Mouse (Mus musculus): Measurements from ENCODE around the gene Fbxo36. TPM values are rescaled to one million over a fixed set of nuclear protein-coding genes. Genes with fewer than 3 reads are reported as not detected.

The Fbxo36 gene
- polyA plus RNA-seq, 1 experiment from 2014 or later: 9.1 TPM

DNA sequence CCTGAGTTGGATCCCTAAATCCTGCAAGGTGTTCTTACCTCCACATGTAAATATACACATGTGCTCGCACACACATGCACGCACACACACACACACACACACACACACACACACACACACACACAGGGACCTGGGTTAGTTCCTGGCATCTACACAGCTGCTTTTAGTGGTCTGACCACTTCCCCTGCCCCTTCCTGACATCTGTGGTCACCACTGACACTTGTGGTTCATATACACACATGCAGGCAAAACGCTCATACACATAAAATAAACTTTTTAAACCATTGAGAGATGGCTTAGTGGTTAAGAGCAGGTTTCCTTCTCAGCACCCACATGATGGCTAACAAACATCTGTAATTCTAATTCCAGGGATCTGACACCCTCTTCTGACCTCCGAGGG, 75.4 kb downstream of the Fbxo36 start:
- ATAC-seq (replicated peaks; ENCODE audit: insufficient number of reproducible peaks, low FRiP score, low TSS enrichment): no peak
- Histone ChIP-seq H3K9ac (ENCODE audit: low read depth, low read length) (no peak overlapping the region), H3K4me3 (ENCODE audit: low read depth, low read length) (no peak overlapping the region), H3K27ac (ENCODE audit: low read depth, low read length) (no peak overlapping the region), H3K27me3 (ENCODE audit: control insufficient read depth, insufficient read depth, low read length) (no peaks in the 10 kb centered on the region), H3K9me3 (replicated peaks; ENCODE audit: control insufficient read depth, low read length) (no peaks in the 10 kb centered on the region), H3K36me3 (ENCODE audit: control insufficient read depth, insufficient read depth, low read length) (no peaks in the 10 kb centered on the region), H3K4me2 (no peak overlapping the region), H3K4me1 (ENCODE audit: control insufficient read depth, insufficient read depth, low read length) (no peaks in the 10 kb centered on the region)
- 81% methylated on average over 4 of the region's 4 CpGs for WGBS (ENCODE audit: insufficient replicate concordance)

DNA sequence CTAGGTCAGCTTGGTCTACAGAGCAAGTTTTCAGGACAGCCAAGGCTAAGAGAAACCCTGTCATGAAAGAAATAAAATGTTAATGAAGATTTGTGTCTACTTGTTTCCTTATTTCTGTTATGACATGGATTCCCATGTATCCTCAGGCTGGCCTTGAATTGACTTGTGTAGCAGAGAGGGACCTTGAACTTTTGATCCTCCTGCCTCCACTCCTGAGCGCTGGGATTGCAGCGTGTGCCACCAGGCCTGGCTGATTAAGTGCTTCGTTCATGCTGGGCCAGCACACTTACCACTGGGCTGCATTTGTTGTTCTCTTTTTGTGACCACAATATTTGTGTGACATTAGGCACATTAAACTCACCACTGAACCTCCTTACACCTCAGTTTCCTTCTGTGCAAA, 79.2 kb downstream of the Fbxo36 start:
- H3K36me3 ChIP-seq (ENCODE audit: control insufficient read depth, insufficient read depth, low read length): no peaks in the 10 kb centered on the region
- no peak overlapping the region for H3K4me2 ChIP-seq
- H3K4me1 ChIP-seq (ENCODE audit: control insufficient read depth, insufficient read depth, low read length): no peaks in the 10 kb centered on the region
- 84% methylated on average over 3 of the region's 3 CpGs for WGBS (ENCODE audit: insufficient replicate concordance)
- H3K9me3 ChIP-seq (replicated peaks; ENCODE audit: control insufficient read depth, low read length): no peaks in the 10 kb centered on the region
- no peak for ATAC-seq (replicated peaks; ENCODE audit: insufficient number of reproducible peaks, low FRiP score, low TSS enrichment)
- H3K4me3 ChIP-seq (ENCODE audit: low read depth, low read length): no peak overlapping the region
- no peak overlapping the region for H3K9ac ChIP-seq (ENCODE audit: low read depth, low read length)
- H3K27ac ChIP-seq (ENCODE audit: low read depth, low read length): no peak overlapping the region
- H3K27me3 ChIP-seq (ENCODE audit: control insufficient read depth, insufficient read depth, low read length): no peaks in the 10 kb centered on the region

- Histone ChIP-seq H3K4me1 (ENCODE audit: control insufficient read depth, insufficient read depth, low read length) (no peaks in the 10 kb centered on the region), H3K4me3 (ENCODE audit: low read depth, low read length) (no peak overlapping the region), H3K4me2 (no peak overlapping the region), H3K9me3 (replicated peaks; ENCODE audit: control insufficient read depth, low read length) (no peaks in the 10 kb centered on the region), H3K27ac (ENCODE audit: low read depth, low read length) (no peak overlapping the region), H3K9ac (ENCODE audit: low read depth, low read length) (no peak overlapping the region), H3K36me3 (ENCODE audit: control insufficient read depth, insufficient read depth, low read length) (no peaks in the 10 kb centered on the region), H3K27me3 (ENCODE audit: control insufficient read depth, insufficient read depth, low read length) (no peaks in the 10 kb centered on the region)
- ATAC-seq (replicated peaks; ENCODE audit: insufficient number of reproducible peaks, low FRiP score, low TSS enrichment): no peak
- WGBS (ENCODE audit: insufficient replicate concordance): 65% methylated on average over 2 of the region's 2 CpGs
Measured at GRCm38 (mm10) chr1:84923432-84923831, 83.8 kb downstream of the Fbxo36 start.

GRCm38 (mm10) chr1:84924134-84924533, 84.5 kb downstream of the Fbxo36 start:
- Histone ChIP-seq H3K4me3 (ENCODE audit: low read depth, low read length) (no peak overlapping the region), H3K4me1 (ENCODE audit: control insufficient read depth, insufficient read depth, low read length) (no peaks in the 10 kb centered on the region), H3K9ac (ENCODE audit: low read depth, low read length) (no peak overlapping the region), H3K36me3 (ENCODE audit: control insufficient read depth, insufficient read depth, low read length) (no peaks in the 10 kb centered on the region), H3K27ac (ENCODE audit: low read depth, low read length) (no peak overlapping the region), H3K27me3 (ENCODE audit: control insufficient read depth, insufficient read depth, low read length) (no peaks in the 10 kb centered on the region), H3K4me2 (no peak overlapping the region), H3K9me3 (replicated peaks; ENCODE audit: control insufficient read depth, low read length) (no peaks in the 10 kb centered on the region)
- 70% methylated on average over 6 of the region's 6 CpGs for WGBS (ENCODE audit: insufficient replicate concordance)
- no peak for ATAC-seq (replicated peaks; ENCODE audit: insufficient number of reproducible peaks, low FRiP score, low TSS enrichment)

DNA sequence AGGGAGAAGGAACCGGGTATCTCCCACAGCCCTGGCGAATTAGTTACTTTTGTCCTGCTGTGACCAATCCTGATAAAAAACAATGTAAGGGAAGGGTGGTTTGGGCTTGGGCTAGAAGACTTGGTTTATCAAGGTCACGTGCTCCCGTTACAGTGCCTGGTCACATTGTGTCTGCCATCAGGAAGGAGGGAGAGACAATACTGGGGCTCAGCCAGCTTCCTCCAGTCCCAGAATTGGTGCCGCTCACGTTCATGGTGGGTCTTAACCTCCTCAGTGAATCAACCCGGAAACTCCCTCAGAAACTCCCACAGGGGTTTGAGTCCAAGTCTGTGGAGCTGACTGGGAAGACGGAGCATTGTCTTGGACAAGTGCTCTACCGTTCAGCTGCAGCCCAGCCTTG, 86.0 kb downstream of the Fbxo36 start:
- Histone ChIP-seq H3K9me3 (replicated peaks; ENCODE audit: control insufficient read depth, low read length) (no peaks in the 10 kb centered on the region), H3K9ac (ENCODE audit: low read depth, low read length) (no peak overlapping the region), H3K27me3 (ENCODE audit: control insufficient read depth, insufficient read depth, low read length) (no peaks in the 10 kb centered on the region), H3K4me2 (no peak overlapping the region), H3K36me3 (ENCODE audit: control insufficient read depth, insufficient read depth, low read length) (no peaks in the 10 kb centered on the region), H3K4me1 (ENCODE audit: control insufficient read depth, insufficient read depth, low read length) (no peaks in the 10 kb centered on the region), H3K4me3 (ENCODE audit: low read depth, low read length) (no peak overlapping the region), H3K27ac (ENCODE audit: low read depth, low read length) (no peak overlapping the region)
- no peak for ATAC-seq (replicated peaks; ENCODE audit: insufficient number of reproducible peaks, low FRiP score, low TSS enrichment)
- 61% methylated on average over 9 of the region's 9 CpGs for WGBS (ENCODE audit: insufficient replicate concordance)

DNA sequence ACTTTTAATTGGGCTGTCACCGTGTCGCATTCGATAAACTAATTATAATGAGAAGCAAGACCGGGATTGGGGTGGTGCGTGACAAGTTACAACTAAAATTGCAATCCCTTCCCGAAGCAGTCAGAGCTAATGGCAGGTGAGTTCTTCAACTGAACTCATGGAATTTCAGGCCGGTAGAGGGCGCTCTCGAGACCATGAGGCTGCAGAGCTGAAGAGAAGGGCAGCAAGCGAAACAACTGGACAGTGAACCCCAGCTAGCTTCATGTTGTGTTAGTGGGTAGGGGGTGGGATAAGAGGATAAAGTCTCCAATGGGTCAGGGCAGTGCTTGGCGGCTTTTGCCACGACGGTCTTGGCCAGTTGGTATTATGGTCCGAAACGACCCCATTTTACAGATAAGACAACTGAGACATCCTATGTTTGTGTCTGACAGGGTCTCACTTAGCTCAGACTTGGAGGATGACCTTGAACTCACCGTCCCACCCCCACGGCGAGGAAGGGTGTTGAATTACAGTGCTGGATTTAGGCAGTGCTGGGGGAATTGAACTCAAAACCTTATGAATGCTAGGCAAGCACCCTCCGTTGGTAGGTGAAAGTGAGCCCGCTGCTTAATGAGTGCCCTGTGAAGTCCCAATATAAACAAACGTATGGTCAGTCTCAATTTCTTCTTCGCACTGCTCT, 94.0 kb downstream of the Fbxo36 start:
- H3K27ac ChIP-seq (ENCODE audit: low read depth, low read length): no peak overlapping the region
- H3K9me3 ChIP-seq (replicated peaks; ENCODE audit: control insufficient read depth, low read length): no peaks in the 10 kb centered on the region
- no peaks in the 10 kb centered on the region for H3K36me3 ChIP-seq (ENCODE audit: control insufficient read depth, insufficient read depth, low read length)
- no peaks in the 10 kb centered on the region for H3K4me1 ChIP-seq (ENCODE audit: control insufficient read depth, insufficient read depth, low read length)
- H3K4me2 ChIP-seq: peak overlapping the region; percentile 95
- H3K9ac ChIP-seq (ENCODE audit: low read depth, low read length): no peak overlapping the region
- 11% methylated on average over 22 of the region's 22 CpGs for WGBS (ENCODE audit: insufficient replicate concordance)
- peak overlapping the region; percentile 59 for H3K4me3 ChIP-seq (ENCODE audit: low read depth, low read length)
- ATAC-seq (replicated peaks; ENCODE audit: insufficient number of reproducible peaks, low FRiP score, low TSS enrichment): no peak
- peaks cover 26% of the 10 kb centered on the region for H3K27me3 ChIP-seq (ENCODE audit: control insufficient read depth, insufficient read depth, low read length)

GRCm38 (mm10) chr1:84934151-84934502, 94.5 kb downstream of the Fbxo36 start:
- ATAC-seq (replicated peaks; ENCODE audit: insufficient number of reproducible peaks, low FRiP score, low TSS enrichment): peak; percentile 18; the same call in 1 of the 2 replicates
- peaks cover 26% of the 10 kb centered on the region for H3K27me3 ChIP-seq (ENCODE audit: control insufficient read depth, insufficient read depth, low read length)
- H3K27ac ChIP-seq (ENCODE audit: low read depth, low read length): no peak overlapping the region
- peak overlapping the region; percentile 59 for H3K4me3 ChIP-seq (ENCODE audit: low read depth, low read length)
- H3K9ac ChIP-seq (ENCODE audit: low read depth, low read length): no peak overlapping the region
- WGBS (ENCODE audit: insufficient replicate concordance): under 1% methylated on average over 12 of the region's 12 CpGs
- no peaks in the 10 kb centered on the region for H3K36me3 ChIP-seq (ENCODE audit: control insufficient read depth, insufficient read depth, low read length)
- no peaks in the 10 kb centered on the region for H3K9me3 ChIP-seq (replicated peaks; ENCODE audit: control insufficient read depth, low read length)
- H3K4me2 ChIP-seq: peak overlapping the region; percentile 95
- no peaks in the 10 kb centered on the region for H3K4me1 ChIP-seq (ENCODE audit: control insufficient read depth, insufficient read depth, low read length)

- peak within 1 kb of the TSS; percentile 59 for H3K4me3 ChIP-seq (ENCODE audit: low read depth, low read length)
- peaks cover 26% of the 10 kb centered on the region for H3K27me3 ChIP-seq (ENCODE audit: control insufficient read depth, insufficient read depth, low read length)
- H3K36me3 ChIP-seq (ENCODE audit: control insufficient read depth, insufficient read depth, low read length): no peaks in the 10 kb centered on the region
- H3K4me2 ChIP-seq: peak within 1 kb of the TSS; percentile 95
- H3K4me1 ChIP-seq (ENCODE audit: control insufficient read depth, insufficient read depth, low read length): no peaks in the 10 kb centered on the region
- no peaks in the 10 kb centered on the region for H3K9me3 ChIP-seq (replicated peaks; ENCODE audit: control insufficient read depth, low read length)
- WGBS (ENCODE audit: insufficient replicate concordance): under 1% methylated on average over 59 of the region's 59 CpGs
- H3K27ac ChIP-seq (ENCODE audit: low read depth, low read length): no peak within 1 kb of the TSS
- ATAC-seq (replicated peaks; ENCODE audit: insufficient number of reproducible peaks, low FRiP score, low TSS enrichment): peak; percentile 56
- H3K9ac ChIP-seq (ENCODE audit: low read depth, low read length): peak within 1 kb of the TSS; percentile 55
Measured at GRCm38 (mm10) chr1:84934503-84935333, 95.1 kb downstream of the Fbxo36 start, which contains the start of gene Slc16a14. Slc16a14 (minus strand) TSS chr1:84935134.

Data from heart, embryonic 11.5 days (tissue).